Mouse (Mus musculus): ENCODE data around the gene Ace3. TPM values are rescaled to one million over a fixed set of nuclear protein-coding genes. Genes with fewer than 3 reads are reported as not detected.
"Not testable (repeated sequence)": the region's sequence is repeated elsewhere in the genome, so short reads cannot be mapped to it uniquely, and the experiment has no call there.

Ace3 gene
- polyA plus RNA-seq, 1 experiment, result not detected

DNA sequence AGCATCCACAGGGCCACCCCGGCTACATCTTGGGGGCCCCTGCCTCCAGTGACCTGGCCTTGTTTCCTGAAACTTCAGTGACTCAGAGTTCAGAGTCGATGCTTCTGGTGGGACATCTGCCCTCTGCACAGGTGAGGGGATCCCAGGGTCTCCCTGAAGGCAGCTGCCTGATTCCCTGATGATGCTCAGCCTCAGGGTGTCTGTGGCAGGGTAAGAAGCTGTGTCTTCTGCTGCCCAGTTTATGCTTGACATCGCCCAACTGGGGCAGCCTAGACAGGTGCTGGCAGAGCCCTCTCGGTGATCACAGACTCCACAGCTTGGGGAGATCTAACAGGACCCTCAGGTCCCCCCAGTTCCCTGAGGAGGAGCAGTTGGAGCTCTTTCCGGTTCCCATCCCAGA, 33.1 kb downstream of the Ace3 start:
- H3K4me3 ChIP-seq (ENCODE audit: control insufficient read depth, insufficient read depth, low read length), result no peak overlapping the region
- no peak for DNase-seq
- H3K27me3 ChIP-seq (ENCODE audit: control insufficient read depth, insufficient read depth, low read length), result no peaks in the 10 kb centered on the region
- WGBS, result 95% methylated on average over 5 of the region's 5 CpGs
- no peak overlapping the region for H3K27ac ChIP-seq (ENCODE audit: control insufficient read depth, insufficient read depth, low read length)
- no peak for TF ChIP-seq CTCF (IDR thresholded peaks at IDR 0.05; ENCODE audit: borderline replicate concordance, control insufficient read depth, extremely low read depth, insufficient read depth, low read length, poor library complexity)
- no peak for TF ChIP-seq POLR2A (IDR thresholded peaks at IDR 0.05; ENCODE audit: control insufficient read depth, extremely low read depth, insufficient read depth, low read length, poor library complexity)
- H3K4me1 ChIP-seq (replicated peaks; ENCODE audit: control insufficient read depth, insufficient read depth, low read length), result no peaks in the 10 kb centered on the region
- H3K36me3 ChIP-seq (ENCODE audit: control insufficient read depth, insufficient read depth, low read length), result peaks cover 9% of the 10 kb centered on the region; the same call in 1 of the 2 replicates

DNA sequence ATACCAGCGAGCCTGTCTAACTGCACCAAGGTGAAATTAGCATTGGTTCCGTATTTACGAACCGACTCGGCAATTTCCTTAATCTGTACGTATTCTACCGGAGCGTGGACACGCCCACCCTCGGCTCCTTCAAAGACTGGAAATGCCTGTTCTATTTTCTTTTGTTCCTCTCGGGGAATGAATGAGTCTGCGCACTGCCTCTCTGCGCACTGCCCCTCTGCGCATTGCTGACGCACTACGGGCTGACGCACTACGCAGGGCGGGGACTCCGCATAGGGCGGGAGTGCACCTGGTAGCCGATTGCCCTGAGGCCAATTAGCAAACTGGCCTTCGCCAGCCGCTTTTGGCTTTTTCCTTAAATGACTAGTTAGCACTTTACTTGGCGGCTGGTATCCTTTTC, 37.6 kb downstream of the Ace3 start:
- DNase-seq; H3K27ac ChIP-seq (ENCODE audit: control insufficient read depth, insufficient read depth, low read length); H3K36me3 ChIP-seq (ENCODE audit: control insufficient read depth, insufficient read depth, low read length); H3K27me3 ChIP-seq (ENCODE audit: control insufficient read depth, insufficient read depth, low read length): not testable (repeated sequence)
- WGBS, result 39% methylated on average over 5 of the region's 25 CpGs
- peaks cover 12% of the 10 kb centered on the region for H3K4me1 ChIP-seq (replicated peaks; ENCODE audit: control insufficient read depth, insufficient read depth, low read length)
- peak overlapping the region; percentile 58 for H3K4me3 ChIP-seq (ENCODE audit: control insufficient read depth, insufficient read depth, low read length)

DNA sequence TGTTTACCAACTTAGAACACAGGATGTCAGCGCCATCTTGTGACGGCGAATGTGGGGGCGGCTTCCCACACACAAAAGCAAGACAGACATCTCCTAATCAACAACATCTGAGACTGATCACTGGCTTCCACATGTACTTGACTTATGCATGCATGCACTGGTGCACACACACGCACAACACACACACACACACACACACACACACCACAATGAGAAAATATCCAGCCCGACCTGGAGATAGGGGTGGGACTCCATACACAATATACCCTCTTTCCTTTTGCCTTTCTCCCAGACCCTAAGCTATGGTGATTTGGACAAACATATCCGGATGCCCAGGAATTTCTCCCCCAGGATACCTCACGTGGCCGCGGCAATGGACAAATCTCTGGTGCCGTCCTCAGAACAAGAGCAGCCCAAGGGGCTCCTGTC, 39.0 kb downstream of the Ace3 start:
- 34% methylated on average over 11 of the region's 11 CpGs for WGBS
- H3K4me3 ChIP-seq (ENCODE audit: control insufficient read depth, insufficient read depth, low read length), result peak overlapping the region; percentile 33
- no peaks in the 10 kb centered on the region for H3K27me3 ChIP-seq (ENCODE audit: control insufficient read depth, insufficient read depth, low read length)
- TF ChIP-seq POLR2A (IDR thresholded peaks at IDR 0.05; ENCODE audit: control insufficient read depth, extremely low read depth, insufficient read depth, low read length, poor library complexity), result no peak
- TF ChIP-seq CTCF (IDR thresholded peaks at IDR 0.05; ENCODE audit: borderline replicate concordance, control insufficient read depth, extremely low read depth, insufficient read depth, low read length, poor library complexity), result no peak
- H3K4me1 ChIP-seq (replicated peaks; ENCODE audit: control insufficient read depth, insufficient read depth, low read length), result peaks cover 15% of the 10 kb centered on the region
- no peaks in the 10 kb centered on the region for H3K36me3 ChIP-seq (ENCODE audit: control insufficient read depth, insufficient read depth, low read length)
- peak; percentile 34 for DNase-seq
- peak overlapping the region; percentile 99 for H3K27ac ChIP-seq (ENCODE audit: control insufficient read depth, insufficient read depth, low read length)

DNA sequence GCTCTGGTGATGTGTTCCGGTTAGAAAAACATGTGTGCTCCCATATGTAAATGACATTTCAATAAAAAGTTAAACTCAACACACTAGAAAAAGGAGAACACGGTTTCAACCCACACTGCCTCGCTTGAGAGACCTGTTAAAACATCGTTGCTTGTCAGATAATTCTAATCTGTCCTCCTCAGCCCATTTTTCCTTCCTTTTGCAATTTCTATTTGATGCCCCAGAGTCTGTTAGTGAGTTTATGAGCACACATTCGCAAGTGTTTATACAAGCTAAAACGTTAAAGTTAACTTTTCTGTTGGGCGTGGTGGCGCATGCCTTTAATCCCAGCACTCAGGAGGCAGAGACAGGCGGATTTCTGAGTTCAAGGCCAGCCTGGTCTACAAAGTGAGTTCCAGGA, 40.5 kb downstream of the Ace3 start:
- H3K36me3 ChIP-seq (ENCODE audit: control insufficient read depth, insufficient read depth, low read length), result no peaks in the 10 kb centered on the region
- WGBS, result 95% methylated on average over 9 of the region's 9 CpGs
- TF ChIP-seq POLR2A (IDR thresholded peaks at IDR 0.05; ENCODE audit: control insufficient read depth, extremely low read depth, insufficient read depth, low read length, poor library complexity), result no peak
- no peak for TF ChIP-seq CTCF (IDR thresholded peaks at IDR 0.05; ENCODE audit: borderline replicate concordance, control insufficient read depth, extremely low read depth, insufficient read depth, low read length, poor library complexity)
- no peak overlapping the region for H3K4me3 ChIP-seq (ENCODE audit: control insufficient read depth, insufficient read depth, low read length)
- no peaks in the 10 kb centered on the region for H3K27me3 ChIP-seq (ENCODE audit: control insufficient read depth, insufficient read depth, low read length)
- H3K27ac ChIP-seq (ENCODE audit: control insufficient read depth, insufficient read depth, low read length), result no peak overlapping the region
- no peak for DNase-seq
- peaks cover 15% of the 10 kb centered on the region for H3K4me1 ChIP-seq (replicated peaks; ENCODE audit: control insufficient read depth, insufficient read depth, low read length)

DNA sequence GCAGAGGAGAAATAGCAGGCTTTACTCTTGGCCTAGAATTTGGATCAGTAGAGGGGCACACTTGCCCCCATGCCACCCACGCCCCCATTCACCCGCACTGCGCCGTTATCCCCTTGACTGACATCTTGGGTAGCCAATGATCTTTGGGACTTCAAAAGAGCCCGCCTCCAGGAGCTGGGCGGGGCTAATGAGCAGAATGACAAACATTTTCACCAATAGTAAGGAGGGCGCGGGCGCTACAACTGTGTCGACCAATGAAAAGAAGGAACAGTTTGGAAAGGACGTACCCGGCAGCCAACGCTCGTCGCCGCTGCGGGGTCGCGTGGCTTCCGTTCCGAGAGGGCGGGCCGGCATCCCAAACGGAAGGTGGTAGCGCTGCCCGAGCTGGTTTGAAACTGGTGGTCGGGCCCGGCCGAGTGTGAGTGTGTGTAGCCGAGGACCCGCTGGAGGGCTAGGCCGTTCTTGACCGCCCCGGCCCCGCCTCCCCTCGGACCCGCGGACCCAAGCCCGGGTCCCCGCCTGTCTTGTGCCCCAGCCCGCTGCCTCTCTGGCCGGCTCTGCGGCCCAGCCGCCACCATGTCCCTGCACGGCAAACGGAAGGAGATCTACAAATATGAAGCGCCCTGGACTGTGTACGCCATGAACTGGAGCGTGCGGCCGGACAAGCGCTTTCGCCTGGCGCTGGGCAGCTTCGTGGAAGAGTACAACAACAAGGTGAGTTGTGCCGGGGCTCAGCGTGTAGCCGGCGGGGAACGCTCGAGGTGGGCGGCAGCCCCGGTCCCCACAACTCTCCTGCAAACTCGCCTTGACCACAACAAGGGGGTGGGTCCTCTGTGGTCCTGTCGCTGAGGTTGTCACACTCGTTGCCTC, 42.3 kb downstream of the Ace3 start, which contains the start of gene Dcaf7:
Dcaf7 (plus strand) TSS at position 325 of the 870 bp plus-strand sequence.
- TF ChIP-seq CTCF (IDR thresholded peaks at IDR 0.05; ENCODE audit: borderline replicate concordance, control insufficient read depth, extremely low read depth, insufficient read depth, low read length, poor library complexity), result no peak; the same call in 1 of the 2 replicates
- peak; percentile 45 for TF ChIP-seq POLR2A (IDR thresholded peaks at IDR 0.05; ENCODE audit: control insufficient read depth, extremely low read depth, insufficient read depth, low read length, poor library complexity)
- Histone ChIP-seq H3K27me3 (ENCODE audit: control insufficient read depth, insufficient read depth, low read length) (no peaks in the 10 kb centered on the region), H3K4me1 (replicated peaks; ENCODE audit: control insufficient read depth, insufficient read depth, low read length) (peaks cover 15% of the 10 kb centered on the region), H3K27ac (ENCODE audit: control insufficient read depth, insufficient read depth, low read length) (peak within 1 kb of the TSS; percentile 4; the same call in 1 of the 2 replicates), H3K4me3 (ENCODE audit: control insufficient read depth, insufficient read depth, low read length) (peak within 1 kb of the TSS; percentile 78), H3K36me3 (ENCODE audit: control insufficient read depth, insufficient read depth, low read length) (no peaks in the 10 kb centered on the region)
- DNase-seq, result peak; percentile 98
- under 1% methylated on average over 66 of the region's 66 CpGs for WGBS

DNA sequence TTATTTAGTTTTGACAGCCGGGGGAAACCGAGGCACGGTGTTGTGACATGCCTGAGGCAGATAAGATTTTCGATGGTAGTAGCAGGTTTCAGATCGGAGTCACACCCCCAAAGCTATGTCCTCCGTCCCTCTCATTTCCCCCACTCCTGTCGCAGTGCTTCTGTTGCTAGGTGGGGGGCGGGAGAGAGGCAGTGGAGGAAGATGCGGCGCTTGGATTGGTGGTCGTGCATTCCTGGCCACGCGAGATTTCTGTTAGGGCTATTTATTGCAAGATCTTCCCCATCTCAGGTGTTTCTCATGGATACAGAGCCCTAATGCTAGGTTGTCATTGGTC, 42.9 kb downstream of the Ace3 start:
- peak; percentile 45 for DNase-seq
- Histone ChIP-seq H3K27ac (ENCODE audit: control insufficient read depth, insufficient read depth, low read length) (no peak overlapping the region), H3K4me1 (replicated peaks; ENCODE audit: control insufficient read depth, insufficient read depth, low read length) (peaks cover 15% of the 10 kb centered on the region), H3K4me3 (ENCODE audit: control insufficient read depth, insufficient read depth, low read length) (peak overlapping the region; percentile 78), H3K27me3 (ENCODE audit: control insufficient read depth, insufficient read depth, low read length) (no peaks in the 10 kb centered on the region), H3K36me3 (ENCODE audit: control insufficient read depth, insufficient read depth, low read length) (no peaks in the 10 kb centered on the region)
- WGBS, result under 1% methylated on average over 13 of the region's 13 CpGs
- TF ChIP-seq CTCF (IDR thresholded peaks at IDR 0.05; ENCODE audit: borderline replicate concordance, control insufficient read depth, extremely low read depth, insufficient read depth, low read length, poor library complexity) (no peak), POLR2A (IDR thresholded peaks at IDR 0.05; ENCODE audit: control insufficient read depth, extremely low read depth, insufficient read depth, low read length, poor library complexity) (no peak)
